Mouse (Mus musculus) midbrain, embryonic 12.5 days (tissue): ENCODE results near the gene Nlgn2. TPM values are rescaled to one million over a fixed set of nuclear protein-coding genes. Genes with fewer than 3 reads are reported as not detected.

Source experiments
- ATAC-seq: fragments of 200-750 bp; cut with Nextera tagmentation; 2 replicates; pipeline ENCODE4 v1.8.0; 2017; ENCODE audit warnings: low read depth, moderate TSS enrichment, moderate library complexity; ENCODE audit not compliant: low FRiP score
- H3K27ac ChIP-seq: fragments of 300-500 bp; sonication (generic); replicated peaks from 2 replicates; pipeline ENCODE4 v1.5.1; 2016; ENCODE audit warnings: mild to moderate bottlenecking
- H3K27me3 ChIP-seq: fragments of 300-500 bp; sonication (generic); 2 replicates; pipeline ENCODE4 v1.6.1; 2016; ENCODE audit warnings: mild to moderate bottlenecking
- H3K36me3 ChIP-seq: fragments of 300-500 bp; sonication (generic); 2 replicates; pipeline ENCODE4 v1.6.1; 2016
- H3K4me1 ChIP-seq: fragments of 300-500 bp; sonication (generic); 2 replicates; pipeline ENCODE4 v1.6.1; 2016
- H3K4me2 ChIP-seq: fragments of 300-500 bp; sonication (generic); replicated peaks from 2 replicates; pipeline ENCODE4 v1.6.1; 2016; ENCODE audit warnings: mild to moderate bottlenecking, moderate library complexity
- H3K4me3 ChIP-seq: fragments of 300-500 bp; sonication (generic); 2 replicates; pipeline ENCODE4 v1.5.1; 2016; ENCODE audit warnings: mild to moderate bottlenecking
- H3K9ac ChIP-seq: fragments of 300-500 bp; sonication (generic); replicated peaks from 2 replicates; pipeline ENCODE4 v1.6.1; 2016; ENCODE audit warnings: mild to moderate bottlenecking, moderate library complexity
- H3K9me3 ChIP-seq: fragments of 300-500 bp; sonication (generic); 2 replicates; pipeline ENCODE4 v1.6.1; 2016; ENCODE audit warnings: mild to moderate bottlenecking
- WGBS: fragments of 180-500 bp; shearing (Covaris S2); methylation state at CpG from one replicate; pipeline ENCODE4 v1.1.7; 2016; 5-methylcytosine and 5-hydroxymethylcytosine counted together
- polyA plus RNA-seq: library from polyadenylated mRNA; unstranded; fragments of >200 nt; fragmentation: Nextera tagmentation; extraction: Ambion mirVana; gene quantifications from 2 replicates; pipeline ENCODE4 v1.2.1, GENCODE M21; 2016

The Nlgn2 gene
- polyA plus RNA-seq, 1 experiment from 2014 or later, result 14.2 TPM

GRCm38 (mm10) chr11:69816520-69816919, 21.1 kb downstream of the Nlgn2 start:
- H3K4me1 ChIP-seq, result no peaks in the 10 kb centered on the region
- no peak overlapping the region for H3K4me2 ChIP-seq
- no peak for ATAC-seq
- no peaks in the 10 kb centered on the region for H3K36me3 ChIP-seq
- WGBS, result 86% methylated on average over 12 of the region's 12 CpGs
- H3K4me3 ChIP-seq, result no peak overlapping the region
- H3K27me3 ChIP-seq, result no peaks in the 10 kb centered on the region
- H3K27ac ChIP-seq, result no peak overlapping the region
- no peak overlapping the region for H3K9ac ChIP-seq
- H3K9me3 ChIP-seq, result 0 out of 2 replicates have a peak, but pooled peaks cover 5% of the 10 kb centered on the region

- Histone ChIP-seq H3K36me3 (no peaks in the 10 kb centered on the region), H3K27ac (no peak within 1 kb of the TSS), H3K4me2 (no peak within 1 kb of the TSS), H3K4me1 (no peaks in the 10 kb centered on the region), H3K27me3 (peaks cover 3% of the 10 kb centered on the region; the same call in 1 of the 2 replicates), H3K9ac (no peak within 1 kb of the TSS), H3K4me3 (no peak within 1 kb of the TSS), H3K9me3 (0 out of 2 replicates have a peak, but pooled peaks cover 5% of the 10 kb centered on the region)
- WGBS, result 66% methylated on average over 10 of the region's 10 CpGs
- ATAC-seq, result no peak
Measured at GRCm38 (mm10) chr11:69815155-69815554, 22.4 kb downstream of the Nlgn2 start, which contains the start of gene Gm39566. TSS of gene Gm39566 (minus strand) at chr11:69815298.

- Histone ChIP-seq H3K27me3 (peaks cover 30% of the 10 kb centered on the region), H3K9me3 (no peaks in the 10 kb centered on the region), H3K4me1 (peaks cover 2% of the 10 kb centered on the region; the same call in 1 of the 2 replicates), H3K4me3 (no peak overlapping the region), H3K27ac (no peak overlapping the region), H3K36me3 (no peaks in the 10 kb centered on the region), H3K9ac (no peak overlapping the region), H3K4me2 (no peak overlapping the region)
- no peak for ATAC-seq
Measured at GRCm38 (mm10) chr11:69810280-69810679, 27.3 kb downstream of the Nlgn2 start.

GRCm38 (mm10) chr11:69807641-69808040, 29.9 kb downstream of the Nlgn2 start:
- no peak overlapping the region for H3K27ac ChIP-seq
- ATAC-seq, result no peak
- peaks cover 56% of the 10 kb centered on the region for H3K27me3 ChIP-seq
- no peaks in the 10 kb centered on the region for H3K36me3 ChIP-seq
- no peak overlapping the region for H3K4me2 ChIP-seq
- no peaks in the 10 kb centered on the region for H3K9me3 ChIP-seq
- peaks cover 28% of the 10 kb centered on the region for H3K4me1 ChIP-seq
- 87% methylated on average over 2 of the region's 2 CpGs for WGBS
- no peak overlapping the region for H3K9ac ChIP-seq
- no peak overlapping the region for H3K4me3 ChIP-seq

- Histone ChIP-seq H3K36me3 (no peaks in the 10 kb centered on the region), H3K9me3 (no peaks in the 10 kb centered on the region), H3K27ac (no peak overlapping the region), H3K9ac (no peak overlapping the region), H3K4me2 (no peak overlapping the region), H3K4me1 (peaks cover 41% of the 10 kb centered on the region), H3K4me3 (no peak overlapping the region), H3K27me3 (peaks cover 69% of the 10 kb centered on the region)
- ATAC-seq, result no peak
- 76% methylated on average over 4 of the region's 4 CpGs for WGBS
Measured at GRCm38 (mm10) chr11:69806378-69806777, 31.2 kb downstream of the Nlgn2 start.

GRCm38 (mm10) chr11:69804972-69805909, 32.3 kb downstream of the Nlgn2 start, which contains the start of gene Tmem102:
TSS of gene Tmem102 (minus strand) at chr11:69805624.
- Histone ChIP-seq H3K9ac (no peak within 1 kb of the TSS), H3K27me3 (peaks cover 70% of the 10 kb centered on the region), H3K36me3 (no peaks in the 10 kb centered on the region), H3K27ac (no peak within 1 kb of the TSS), H3K4me2 (peak within 1 kb of the TSS; percentile 96), H3K4me3 (0 out of 2 replicates have a peak within 1 kb of the TSS, but pooled peaks have one; percentile 58), H3K4me1 (peaks cover 49% of the 10 kb centered on the region), H3K9me3 (no peaks in the 10 kb centered on the region)
- 3% methylated on average over 29 of the region's 29 CpGs for WGBS
- no peak for ATAC-seq

- Histone ChIP-seq H3K4me3 (0 out of 2 replicates have a peak overlapping the region, but pooled peaks have one; percentile 58), H3K4me2 (peak overlapping the region; percentile 96), H3K9ac (no peak overlapping the region), H3K9me3 (no peaks in the 10 kb centered on the region), H3K4me1 (peaks cover 55% of the 10 kb centered on the region), H3K27ac (no peak overlapping the region), H3K27me3 (peaks cover 68% of the 10 kb centered on the region), H3K36me3 (no peaks in the 10 kb centered on the region)
- no peak for ATAC-seq
- 7% methylated on average over 12 of the region's 12 CpGs for WGBS
Measured at GRCm38 (mm10) chr11:69804652-69804940, 33.0 kb downstream of the Nlgn2 start.

GRCm38 (mm10) chr11:69803786-69804651, 33.6 kb downstream of the Nlgn2 start:
- Histone ChIP-seq H3K9ac (peak overlapping the region; percentile 69), H3K36me3 (no peaks in the 10 kb centered on the region), H3K4me3 (peak overlapping the region; percentile 58), H3K4me2 (peak overlapping the region; percentile 96), H3K27ac (peak overlapping the region; percentile 35), H3K27me3 (peaks cover 68% of the 10 kb centered on the region), H3K4me1 (peaks cover 61% of the 10 kb centered on the region), H3K9me3 (no peaks in the 10 kb centered on the region)
- 1% methylated on average over 58 of the region's 60 CpGs for WGBS
- peak; percentile 35; the same call in 1 of the 2 replicates for ATAC-seq

GRCm38 (mm10) chr11:69803328-69803727, 34.3 kb downstream of the Nlgn2 start:
- Histone ChIP-seq H3K27ac (peak overlapping the region; percentile 60), H3K9ac (peak overlapping the region; percentile 69), H3K4me2 (peak overlapping the region; percentile 96), H3K27me3 (peaks cover 71% of the 10 kb centered on the region), H3K4me1 (peaks cover 64% of the 10 kb centered on the region), H3K9me3 (no peaks in the 10 kb centered on the region), H3K4me3 (peak overlapping the region; percentile 58), H3K36me3 (no peaks in the 10 kb centered on the region)
- WGBS, result 3% methylated on average over 12 of the region's 12 CpGs
- ATAC-seq, result 0 out of 2 replicates have a peak, but pooled peaks have one; percentile 4

GRCm38 (mm10) chr11:69802648-69803105, 34.9 kb downstream of the Nlgn2 start:
- peak overlapping the region; percentile 69 for H3K9ac ChIP-seq
- peak overlapping the region; percentile 60 for H3K27ac ChIP-seq

GRCm38 (mm10) chr11:69801379-69801977, 36.1 kb downstream of the Nlgn2 start, which contains the start of gene Fgf11:
TSS of gene Fgf11 (minus strand) at chr11:69801857.
- peaks cover 74% of the 10 kb centered on the region for H3K27me3 ChIP-seq
- no peak for ATAC-seq
- no peaks in the 10 kb centered on the region for H3K36me3 ChIP-seq
- WGBS, result under 1% methylated on average over 26 of the region's 33 CpGs
- H3K4me2 ChIP-seq, result peak within 1 kb of the TSS; percentile 96
- H3K27ac ChIP-seq, result peak within 1 kb of the TSS; percentile 87
- H3K4me1 ChIP-seq, result peaks cover 64% of the 10 kb centered on the region
- no peaks in the 10 kb centered on the region for H3K9me3 ChIP-seq
- H3K9ac ChIP-seq, result peak within 1 kb of the TSS; percentile 71
- peak within 1 kb of the TSS; percentile 58 for H3K4me3 ChIP-seq

More at GRCm38 (mm10) chr11:69802648-69803105, 34.9 kb downstream of the Nlgn2 start:
- under 1% methylated on average over 32 of the region's 33 CpGs for WGBS
- 0 out of 2 replicates have a peak, but pooled peaks have one; percentile 13 for ATAC-seq
- H3K4me1 ChIP-seq, result peaks cover 64% of the 10 kb centered on the region
- H3K36me3 ChIP-seq, result no peaks in the 10 kb centered on the region
- peak overlapping the region; percentile 96 for H3K4me2 ChIP-seq
- H3K9me3 ChIP-seq, result no peaks in the 10 kb centered on the region
- H3K27me3 ChIP-seq, result peaks cover 73% of the 10 kb centered on the region
- H3K4me3 ChIP-seq, result peak overlapping the region; percentile 58
